Mouse (Mus musculus): Measurements from ENCODE around the gene Nsf.

DNA sequence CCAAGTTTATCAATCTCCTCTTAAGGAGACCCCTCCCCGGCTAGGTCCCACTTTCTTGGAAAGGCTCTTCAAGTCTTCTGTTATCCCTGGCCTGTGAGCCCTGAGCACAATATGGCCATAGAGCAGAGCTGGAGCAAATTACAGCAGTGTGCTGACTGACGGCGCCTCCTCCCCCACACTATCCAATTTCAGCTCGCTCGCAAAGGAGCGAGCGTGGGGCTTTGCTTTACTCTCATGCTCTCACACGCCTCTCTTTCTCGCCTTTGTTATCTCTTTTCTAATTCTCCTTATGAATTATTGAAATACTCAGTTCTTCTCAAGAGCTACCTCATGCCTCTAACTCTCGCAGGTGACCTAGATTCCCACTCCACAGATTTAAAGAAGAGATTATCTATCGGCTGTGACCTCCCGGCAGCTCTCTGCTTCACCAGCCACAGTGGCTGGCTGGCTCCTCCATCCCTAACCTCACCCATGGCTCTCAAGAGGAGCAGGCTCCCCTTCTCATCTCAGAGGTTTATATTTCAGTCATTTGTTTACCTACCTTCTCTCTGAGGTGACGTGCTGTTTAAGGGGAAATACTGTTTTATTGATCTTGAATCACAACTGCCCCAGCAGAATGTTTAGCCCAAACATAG, 69.0 kb downstream of the Nsf start:
- no peak for TF ChIP-seq CTCF (IDR thresholded peaks at IDR 0.05; ENCODE audit: low read depth, low read length)
- no peak for TF ChIP-seq EP300 (IDR thresholded peaks at IDR 0.05; ENCODE audit: insufficient read depth, low read depth, low read length)

Data from ES-Bruce4 (cell line).